34 mouse cellular contexts compared by ENCODE assay signal in the genomic region with DNA sequence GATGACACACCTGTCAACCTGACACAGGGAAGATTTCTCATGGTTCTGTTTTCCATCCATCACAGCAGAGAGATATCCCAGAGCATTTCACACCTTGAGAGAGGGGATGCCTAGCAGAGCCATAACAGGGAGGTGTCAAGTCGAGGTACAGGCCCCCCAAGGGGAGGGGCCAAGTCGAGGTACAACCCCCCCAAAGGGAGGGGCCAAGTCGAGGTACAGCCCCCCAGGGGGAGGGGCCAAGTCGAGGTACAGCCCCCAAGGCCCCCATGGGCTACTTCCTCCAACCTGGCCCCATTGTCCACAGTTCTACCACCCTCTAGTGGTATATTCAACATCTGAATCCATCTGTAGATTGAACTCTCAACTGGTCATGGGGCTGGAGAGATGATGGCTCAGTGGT. TPM values are rescaled to one million over a fixed set of nuclear protein-coding genes. Genes with fewer than 3 reads are reported as not detected.
A peak's percentile ranks its signal among the peaks of the same experiment; 100 is the strongest.
DNase-seq lines count a peak whose midpoint lies in the region; ATAC-seq lines count a peak whose summit lies in the region.
"Had no signal": no experiment of that assay in that cellular context is flagged by ENCODE, and none has a peak within 500 bp of the region (broad histone marks: within the 10 kb centered on the region; RNA-seq: fewer than 3 reads in every experiment).

No protein-coding gene starts in this region.

- H3K27ac ChIP-seq in kidney, embryonic 14.5 days (ENCODE audit: low read depth, low read length), result no peak overlapping the region
- H3K27ac ChIP-seq: embryonic facial prominence, embryonic 12.5 days; forebrain, embryonic 12.5 days; forebrain, embryonic 15.5 days; heart, embryonic 15.5 days; hindbrain, embryonic 10.5 days; hindbrain, embryonic 13.5 days; hindbrain, postnatal 0 days had no signal

- no peaks in the 10 kb centered on the region for H3K36me3 ChIP-seq in kidney, embryonic 14.5 days (ENCODE audit: control insufficient read depth, insufficient read depth, low read length)
- H3K36me3 ChIP-seq: embryonic facial prominence, embryonic 12.5 days; forebrain, embryonic 12.5 days; forebrain, embryonic 15.5 days; heart, embryonic 12.5 days; heart, embryonic 15.5 days; hindbrain, embryonic 10.5 days; hindbrain, embryonic 13.5 days had no signal

- no peak overlapping the region for H3K4me2 ChIP-seq in kidney, embryonic 14.5 days (replicated peaks; ENCODE audit: low read depth, low read length)
- H3K4me2 ChIP-seq: embryonic facial prominence, embryonic 12.5 days; forebrain, embryonic 12.5 days; forebrain, embryonic 15.5 days; heart, embryonic 12.5 days; heart, embryonic 15.5 days; hindbrain, embryonic 13.5 days had no signal

- H3K4me1 ChIP-seq in kidney, embryonic 14.5 days (ENCODE audit: control insufficient read depth, insufficient read depth, low read length), result no peaks in the 10 kb centered on the region
- H3K4me1 ChIP-seq: embryonic facial prominence, embryonic 12.5 days; forebrain, embryonic 12.5 days; forebrain, embryonic 15.5 days; heart, embryonic 12.5 days; heart, embryonic 15.5 days; hindbrain, embryonic 10.5 days; hindbrain, embryonic 13.5 days had no signal

- ATAC-seq in kidney, embryonic 14.5 days (ENCODE audit: low FRiP score, low TSS enrichment), result peak; percentile 39; the same call in 1 of the 2 replicates
- ATAC-seq: forebrain, embryonic 15.5 days; hindbrain, postnatal 0 days; inflammation-experienced regulatory T-cells, adult 6 months; intestine, embryonic 16.5 days had no signal

- H3K9ac ChIP-seq in kidney, embryonic 14.5 days (ENCODE audit: low read depth, low read length), result no peak overlapping the region
- H3K9ac ChIP-seq: embryonic facial prominence, embryonic 12.5 days; forebrain, embryonic 12.5 days; forebrain, embryonic 15.5 days; heart, embryonic 12.5 days; heart, embryonic 15.5 days; hindbrain, embryonic 13.5 days had no signal

- no peak for DNase-seq in kidney, postnatal 25 days
- peak; percentile 31 for DNase-seq in A20 (ENCODE audit: low read depth, low spot score)
- peak; percentile 61 for DNase-seq in ES-CJ7 (ENCODE audit: low read depth, low spot score)
- peak; percentile 64 for DNase-seq in R1 (ENCODE audit: low read depth, low spot score)
- DNase-seq in gastrocnemius, postnatal 10 days, result no peak
- DNase-seq in right cerebral cortex, postnatal 4 days, result no peak
- DNase-seq in adrenal gland, adult 18-20 months (ENCODE audit: low spot score in 2 of 2), result no peak
- DNase-seq: adrenal gland, adult 2 months; adrenal gland, postnatal 14 days; cerebellum, adult 11 months; cerebellum, adult 8-10 months; cerebellum, postnatal 10 days; cerebellum, postnatal 36 days; gastrocnemius, postnatal 36 days; heart, postnatal 10 days; heart, postnatal 36 days; kidney, adult 18-20 months had no signal

- no peaks in the 10 kb centered on the region; the same call in 1 of the 2 replicates for H3K9me3 ChIP-seq in kidney, embryonic 14.5 days (ENCODE audit: control insufficient read depth, low read length)

- 48% methylated on average over 4 of the region's 4 CpGs for WGBS in kidney, embryonic 14.5 days

- H3K4me3 ChIP-seq in kidney, embryonic 14.5 days (ENCODE audit: low read length), result no peak overlapping the region
- H3K4me3 ChIP-seq: embryonic facial prominence, embryonic 12.5 days; erythroblast, embryonic 14.5 days; forebrain, embryonic 12.5 days; forebrain, embryonic 15.5 days; heart, embryonic 12.5 days; heart, embryonic 15.5 days; hindbrain, embryonic 10.5 days; hindbrain, embryonic 13.5 days had no signal

- no peaks in the 10 kb centered on the region for H3K27me3 ChIP-seq in kidney, embryonic 14.5 days (ENCODE audit: control insufficient read depth, insufficient read depth, low read length)
- H3K27me3 ChIP-seq: embryonic facial prominence, embryonic 12.5 days; forebrain, embryonic 12.5 days; forebrain, embryonic 15.5 days; heart, embryonic 12.5 days; heart, embryonic 15.5 days; hindbrain, embryonic 13.5 days had no signal

RNA-seq across cellular contexts. Expression of a gene that starts 41.0 kb away (rescaled TPM):
- 0.11 TPM in 1 of 2 replicates, not detected in the other for polyA plus RNA-seq in kidney, embryonic 14.5 days (2014; fragmentation: Nextera tagmentation; extraction: Ambion mirVana)
- 10 to 100 TPM; 35.2 to 36.1 TPM for total RNA-seq in gastrocnemius, postnatal 10 days (2021)
- total RNA-seq in adrenal gland, adult 18-20 months (2021), result under 1 TPM in 1 of 2 experiments, not detected in 1; 0.22 TPM
- total RNA-seq: adrenal gland, postnatal 14 days; CH12.LX; granulocyte monocyte progenitor cell, adult 5-6 weeks; heart, postnatal 10 days had no signal
- polyA plus RNA-seq: adrenal gland, adult 2 months; cortical plate, adult 2 months; erythroblast, embryonic 14.5 days; forebrain, embryonic 12.5 days; forebrain, embryonic 15.5 days; heart, embryonic 12.5 days; heart, embryonic 15.5 days; inflammation-experienced regulatory T-cells, adult 6 months; intestine, embryonic 16.5 days had no signal

RNA-seq across cellular contexts. Expression of a gene that starts 44.2 kb away (rescaled TPM):
- 0.26 TPM in 1 of 2 replicates, not detected in the other for polyA plus RNA-seq in kidney, embryonic 14.5 days (2014; fragmentation: Nextera tagmentation; extraction: Ambion mirVana)
- under 1 TPM in 1 of 2 experiments, not detected in 1; 0.18 TPM for total RNA-seq in gastrocnemius, postnatal 10 days (2021)
- not detected for total RNA-seq in adrenal gland, adult 18-20 months (2021)
- total RNA-seq: adrenal gland, adult 2 months; adrenal gland, postnatal 4 days; CH12.LX; gastrocnemius, adult 8-10 months; gastrocnemius, postnatal 36 days; granulocyte monocyte progenitor cell, adult 5-6 weeks; heart, postnatal 36 days had no signal
- polyA plus RNA-seq: adrenal gland, adult 2 months; cortical plate, adult 2 months; erythroblast, embryonic 14.5 days; forebrain, embryonic 15.5 days; inflammation-experienced regulatory T-cells, adult 6 months; intestine, embryonic 16.5 days had no signal

Comparison
In these comparisons a context has a peak if more than half of its experiments do, and no peak if none do; other contexts are left out.
1. DNase-seq: peak in A20 (single experiment), ES-CJ7 (single experiment) and R1 (single experiment); none in kidney, postnatal 25 days (0 of 2), gastrocnemius, postnatal 10 days (single experiment), right cerebral cortex, postnatal 4 days (single experiment) and adrenal gland, adult 18-20 months (0 of 2).
2. RNA of a gene that starts 41.0 kb away (total RNA-seq): 35.2 to 36.1 TPM in gastrocnemius, postnatal 10 days; 0.22 TPM in adrenal gland, adult 18-20 months; every median in the first group is over 10 times any median in the second.